Mouse (Mus musculus) kidney, postnatal 10 days (tissue): ENCODE measurements around the gene Ssbp1.
A peak's percentile ranks its signal among the peaks of the same experiment; 100 is the strongest.

ENCODE experiments used
- DNase-seq: peaks from one replicate; pipeline ENCODE4 v3.0.0; 2021; ENCODE audit warnings: mixed read lengths

Ssbp1 gene

GRCm38 (mm10) chr6:40470916-40471719 lies at the start of gene Ssbp1:
TSS of gene Ssbp1 (plus strand) at chr6:40471352.
- peak; percentile 95 for DNase-seq

- DNase-seq = no peak
Observed at GRCm38 (mm10) chr6:40423013-40423412, 48.1 kb upstream of the Ssbp1 start.

GRCm38 (mm10) chr6:40423774-40424173 lies 47.4 kb upstream of the Ssbp1 start:
- DNase-seq = peak; percentile 50

- DNase-seq = no peak
Observed at GRCm38 (mm10) chr6:40427441-40427840, 43.7 kb upstream of the Ssbp1 start.

GRCm38 (mm10) chr6:40428696-40429095 lies 42.5 kb upstream of the Ssbp1 start:
- no peak for DNase-seq

- DNase-seq = no peak
Observed at GRCm38 (mm10) chr6:40429521-40429931, 41.6 kb upstream of the Ssbp1 start.

GRCm38 (mm10) chr6:40430251-40430650 lies 40.9 kb upstream of the Ssbp1 start:
- no peak for DNase-seq

GRCm38 (mm10) chr6:40430878-40431277 lies 40.3 kb upstream of the Ssbp1 start:
- DNase-seq = no peak

GRCm38 (mm10) chr6:40431356-40431755 lies 39.8 kb upstream of the Ssbp1 start:
- no peak for DNase-seq

- DNase-seq = no peak
Observed at GRCm38 (mm10) chr6:40431812-40432211, 39.3 kb upstream of the Ssbp1 start.

GRCm38 (mm10) chr6:40432346-40433275 lies 38.5 kb upstream of the Ssbp1 start:
- no peak for DNase-seq

GRCm38 (mm10) chr6:40434697-40435096 lies 36.5 kb upstream of the Ssbp1 start:
- DNase-seq = no peak

GRCm38 (mm10) chr6:40435151-40436046 lies 35.8 kb upstream of the Ssbp1 start:
- DNase-seq = peak; percentile 49

- DNase-seq = peak; percentile 90
Observed at GRCm38 (mm10) chr6:40436047-40436483, 35.1 kb upstream of the Ssbp1 start, which contains the start of gene E330009J07Rik. TSS of gene E330009J07Rik (minus strand) at chr6:40436135.

GRCm38 (mm10) chr6:40438936-40439335 lies 32.2 kb upstream of the Ssbp1 start, which contains the start of gene Wee2:
TSS of gene Wee2 (plus strand) at chr6:40439088.
- no peak for DNase-seq

GRCm38 (mm10) chr6:40439731-40440130 lies 31.4 kb upstream of the Ssbp1 start:
- no peak for DNase-seq

GRCm38 (mm10) chr6:40441276-40441675 lies 29.9 kb upstream of the Ssbp1 start:
- no peak for DNase-seq

GRCm38 (mm10) chr6:40441755-40442154 lies 29.4 kb upstream of the Ssbp1 start:
- DNase-seq = no peak

GRCm38 (mm10) chr6:40443281-40443928 lies 27.7 kb upstream of the Ssbp1 start:
- DNase-seq = no peak

GRCm38 (mm10) chr6:40448626-40449025 lies 22.5 kb upstream of the Ssbp1 start:
- no peak for DNase-seq

GRCm38 (mm10) chr6:40454436-40455041 lies 16.6 kb upstream of the Ssbp1 start:
- DNase-seq = no peak
